Mouse (Mus musculus) layer of hippocampus, adult 2 months (tissue): ENCODE measurements around the gene Zfp599. TPM values are rescaled to one million over a fixed set of nuclear protein-coding genes. Genes with fewer than 3 reads are reported as not detected.
"Not testable (repeated sequence)": the region's sequence is repeated elsewhere in the genome, so short reads cannot be mapped to it uniquely, and the experiment has no call there.

Source experiments
- DNase-seq, 2 experiments: peaks; one replicate each; pipeline ENCODE4 v3.0.0; 2022; ENCODE audit warnings: low spot score in 2 of 2
- H3K27ac ChIP-seq: fragments of 200-600 bp; 2 replicates; pipeline ENCODE4 v1.8.1; 2022
- H3K4me3 ChIP-seq: fragments of 200-600 bp; 2 replicates; pipeline ENCODE4 v1.8.1; 2022; ENCODE audit warnings: mild to moderate bottlenecking
- CTCF ChIP-seq: fragments of 200-600 bp; conservative IDR thresholded peaks from 2 replicates; pipeline ENCODE4 v1.8.1; 2022; ENCODE audit warnings: antibody characterized with exemption, mild to moderate bottlenecking, moderate library complexity
- long read RNA-seq, 2 experiments: library from polyadenylated mRNA; stranded (forward); transcript quantifications; one replicate each; pipeline ENCODE4 v2.0.0; 2021; ENCODE audit warnings: borderline mapping rate in 2 of 2
- total RNA-seq, 2 experiments: library from RNA; stranded (reverse); gene quantifications; 2 replicates each; pipeline ENCODE4 v1.2.3; 2021

Gene Zfp599
- 1 to 10 TPM; 6.4 to 6.7 TPM for total RNA-seq
- long read RNA-seq, experiment 1, partial matches to known transcripts, result 0 of 1 reads
- long read RNA-seq, experiment 1, other reads (novel, unspliced or antisense), result 0 of 1 reads
- long read RNA-seq, experiment 2, partial matches to known transcripts, result 0 of 4 reads
- long read RNA-seq, experiment 2, other reads (novel, unspliced or antisense), result 0 of 4 reads

DNA sequence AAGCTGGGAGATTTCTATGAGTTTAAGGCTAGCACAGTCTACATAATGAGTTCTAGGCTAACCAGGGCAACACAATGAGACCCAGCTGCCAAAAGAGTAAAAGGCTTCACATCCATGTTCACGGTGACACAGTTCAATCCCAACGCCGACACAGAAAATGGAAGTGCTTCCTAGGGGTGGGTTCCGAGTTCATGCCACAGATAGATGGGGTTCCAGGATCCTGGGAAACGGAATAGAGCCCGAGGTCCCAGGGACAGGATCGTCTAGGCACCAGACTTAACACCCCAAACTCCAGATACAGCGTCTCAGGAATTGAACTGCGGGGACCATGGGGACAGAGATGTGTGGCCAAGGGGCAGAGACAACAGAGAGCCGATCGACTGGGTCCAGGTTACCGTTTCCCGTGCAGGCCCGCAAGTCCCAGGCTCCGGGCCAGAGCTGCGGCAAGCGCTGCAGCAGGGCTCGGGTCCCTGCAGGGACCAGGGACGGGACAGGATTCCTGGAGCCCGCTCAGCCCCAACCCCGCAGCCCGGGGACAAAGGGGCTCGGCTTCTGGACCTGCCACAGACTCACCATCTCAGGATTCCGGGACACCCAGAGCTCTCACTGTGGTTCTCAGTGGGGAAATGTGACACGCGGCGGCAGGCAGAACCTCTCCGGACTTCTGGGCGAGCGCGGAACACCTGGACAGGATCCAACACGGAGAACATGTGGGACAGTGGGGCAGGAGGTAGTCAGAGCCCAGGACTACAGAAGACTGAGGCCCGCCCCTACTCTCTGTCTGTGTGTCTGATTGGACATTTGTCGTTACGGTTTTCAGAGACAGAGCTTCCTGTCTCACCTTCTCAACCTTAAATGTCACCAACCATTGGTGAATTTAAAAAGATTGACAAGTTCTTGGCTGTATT, at the start of gene Zfp599:
TSS of gene Zfp599 (minus strand) at position 712 of the 908 bp plus-strand sequence.
- Histone ChIP-seq H3K27ac (peak within 1 kb of the TSS; percentile 79), H3K4me3 (peak within 1 kb of the TSS; percentile 88)
- peak; percentile 58 to 76 for DNase-seq
- TF ChIP-seq CTCF, result no peak

DNA sequence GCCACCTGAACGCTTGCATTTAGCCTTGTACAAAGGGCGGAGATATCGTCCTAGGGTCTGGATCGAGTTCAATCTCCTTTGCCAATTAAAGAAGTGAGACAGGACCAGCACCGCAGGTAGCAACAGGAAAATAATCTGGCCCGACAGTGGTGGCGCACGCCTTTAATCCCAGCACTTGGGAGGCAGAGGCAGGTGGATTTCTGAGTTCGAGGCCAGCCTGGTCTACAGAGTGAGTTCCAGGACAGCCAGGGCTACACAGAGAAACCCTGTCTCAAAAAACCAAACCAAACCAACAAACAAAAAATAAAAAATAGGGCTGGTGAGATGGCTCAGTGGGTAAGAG, 48.2 kb upstream of the Zfp599 start:
- peak overlapping the region; percentile 98 for H3K27ac ChIP-seq
- DNase-seq, result not testable (repeated sequence)
- H3K4me3 ChIP-seq, result peak overlapping the region; percentile 82

DNA sequence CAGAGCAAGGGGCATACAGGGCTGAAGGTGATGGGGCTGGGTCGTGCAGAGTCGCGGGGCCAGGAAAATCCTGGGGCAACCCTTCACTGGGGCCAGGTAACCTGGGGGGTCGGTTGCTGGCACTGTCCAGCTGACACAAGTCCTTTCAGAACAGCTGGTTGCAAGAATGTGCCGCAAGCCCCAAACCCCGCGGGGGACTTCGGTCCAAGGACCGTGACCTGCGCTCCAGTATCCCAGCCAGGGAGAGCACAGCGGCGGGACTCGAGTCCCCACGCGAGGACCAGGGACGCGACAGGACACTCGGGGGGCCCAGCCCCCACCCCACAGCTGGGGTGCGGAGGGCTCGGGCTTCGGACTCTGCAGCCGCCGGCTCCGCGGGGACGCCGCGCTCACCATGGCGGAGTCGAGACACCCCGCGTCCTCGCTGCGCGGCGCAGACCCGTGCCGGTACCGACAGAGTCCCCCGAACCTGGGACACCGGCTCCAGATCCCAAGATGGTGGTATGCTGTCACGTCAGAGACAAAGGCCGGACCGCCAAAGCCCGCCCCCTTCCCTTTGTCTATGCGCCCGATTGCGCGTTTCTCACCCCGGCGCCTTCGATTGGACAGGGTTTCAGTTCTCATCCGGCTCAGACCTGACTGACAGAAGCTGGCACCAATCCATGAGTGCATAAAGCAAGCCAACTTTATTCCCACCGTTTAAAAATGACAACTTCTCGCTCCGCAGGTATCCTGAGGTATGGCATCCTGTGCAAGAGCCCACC, 47.6 kb upstream of the Zfp599 start, which contains the start of gene Zfp810:
TSS of gene Zfp810 (minus strand) at position 493 of the 764 bp plus-strand sequence.
- H3K4me3 ChIP-seq, result peak within 1 kb of the TSS; percentile 82
- H3K27ac ChIP-seq, result peak within 1 kb of the TSS; percentile 98
- TF ChIP-seq CTCF, result no peak
- DNase-seq, result peak; percentile 93 to 96

- TF ChIP-seq CTCF, result no peak
- DNase-seq, result no peak
- H3K27ac ChIP-seq, result peak overlapping the region; percentile 98
- H3K4me3 ChIP-seq, result peak overlapping the region; percentile 82
These were observed 47.0 kb upstream of the Zfp599 start for GRCm38 (mm10) chr9:22306726-22307125.

DNA sequence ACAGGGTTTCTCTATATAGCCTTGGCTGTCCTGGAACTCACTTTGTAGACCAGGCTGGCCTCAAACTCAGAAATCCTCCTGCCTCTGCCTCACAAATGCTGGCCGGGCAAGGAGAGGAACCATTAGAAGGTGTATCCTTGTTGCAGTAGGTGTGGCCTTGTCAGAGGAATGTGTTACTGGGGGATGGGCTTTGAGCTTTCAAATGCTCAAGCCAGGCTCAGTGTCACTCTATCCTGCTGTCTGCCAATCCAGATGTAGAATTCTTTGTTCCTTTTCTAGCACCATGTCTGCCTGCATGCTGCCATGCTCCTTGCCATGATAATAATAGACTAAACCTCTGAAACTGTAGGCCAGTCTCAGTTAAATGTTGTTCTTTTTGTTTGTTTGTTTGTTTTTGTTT, 42.5 kb upstream of the Zfp599 start:
- no peak for TF ChIP-seq CTCF
- Histone ChIP-seq H3K27ac (no peak overlapping the region), H3K4me3 (no peak overlapping the region)
- DNase-seq, result no peak

- no peak for TF ChIP-seq CTCF
- H3K27ac ChIP-seq, result no peak overlapping the region
- DNase-seq, result no peak
- no peak overlapping the region for H3K4me3 ChIP-seq
These were observed 19.0 kb upstream of the Zfp599 start for GRCm38 (mm10) chr9:22278733-22279132.

GRCm38 (mm10) chr9:22268886-22269285, 9.2 kb upstream of the Zfp599 start:
- no peak overlapping the region for H3K27ac ChIP-seq
- TF ChIP-seq CTCF, result no peak
- DNase-seq, result no peak
- no peak overlapping the region for H3K4me3 ChIP-seq

- no peak overlapping the region for H3K4me3 ChIP-seq
- TF ChIP-seq CTCF, result no peak
- no peak overlapping the region for H3K27ac ChIP-seq
- DNase-seq, result no peak
These were observed 2.9 kb upstream of the Zfp599 start for GRCm38 (mm10) chr9:22262611-22263010.

DNA sequence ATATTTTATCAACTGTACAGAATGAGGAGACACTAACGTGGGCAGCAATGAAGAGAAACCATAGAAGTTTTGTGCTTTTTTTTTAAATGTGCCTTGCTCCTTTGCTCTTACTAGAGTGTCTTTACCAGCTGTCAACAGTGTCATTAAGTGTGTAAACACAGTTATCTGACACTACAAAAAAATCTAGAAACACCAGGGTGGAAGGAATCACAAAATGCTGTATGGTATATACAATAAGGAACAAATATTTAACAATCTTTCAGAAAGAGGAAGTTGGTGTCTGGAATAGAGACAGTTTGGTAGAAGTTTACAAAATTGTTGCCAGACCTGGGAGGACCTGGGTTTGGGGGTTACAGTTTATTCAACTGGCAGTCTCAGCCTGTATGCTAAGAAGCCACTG, 1.9 kb upstream of the Zfp599 start:
- TF ChIP-seq CTCF, result no peak
- DNase-seq, result no peak

DNA sequence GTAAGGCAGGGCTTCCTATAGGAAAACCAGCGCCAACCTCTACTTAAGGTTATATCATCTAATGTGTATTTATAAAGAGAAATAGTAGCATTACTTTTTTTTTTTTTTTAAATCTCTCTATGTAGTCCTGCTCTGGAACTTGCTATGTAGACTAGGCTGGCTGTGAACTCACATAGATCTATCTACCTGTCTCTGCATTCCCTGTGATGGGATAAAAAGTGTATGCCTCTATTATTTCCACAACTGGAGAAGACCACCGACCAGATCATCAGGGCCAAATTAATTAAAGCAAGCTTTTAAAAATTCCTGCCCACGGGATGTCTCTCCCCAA, 362 bp upstream of the Zfp599 start:
- no peak for TF ChIP-seq CTCF
- DNase-seq, result no peak
- Histone ChIP-seq H3K27ac (0 out of 2 replicates have a peak overlapping the region, but pooled peaks have one; percentile 32), H3K4me3 (peak overlapping the region; percentile 88)

More for the DNA sequence above, 1.9 kb upstream of the Zfp599 start:
- H3K27ac ChIP-seq, result no peak overlapping the region
- no peak overlapping the region for H3K4me3 ChIP-seq

GRCm38 (mm10) chr9:22258784-22259183, 911 bp downstream of the Zfp599 start:
- DNase-seq, result no peak
- Histone ChIP-seq H3K27ac (peak overlapping the region; percentile 79; the same call in 1 of the 2 replicates), H3K4me3 (peak overlapping the region; percentile 88)
- TF ChIP-seq CTCF, result no peak

- TF ChIP-seq CTCF, result no peak
These were observed 3.1 kb downstream of the Zfp599 start for GRCm38 (mm10) chr9:22256579-22256978.

GRCm38 (mm10) chr9:22244242-22244641, 15.5 kb downstream of the Zfp599 start:
- Histone ChIP-seq H3K4me3 (no peak overlapping the region), H3K27ac (no peak overlapping the region)
- DNase-seq, result no peak
- no peak for TF ChIP-seq CTCF

More at GRCm38 (mm10) chr9:22256579-22256978, 3.1 kb downstream of the Zfp599 start:
- no peak for DNase-seq
- H3K4me3 ChIP-seq, result no peak overlapping the region
- no peak overlapping the region for H3K27ac ChIP-seq
